Mouse (Mus musculus) cerebellum, adult 2 months (tissue): Measurements from ENCODE around the gene Amigo3. TPM values are rescaled to one million over a fixed set of nuclear protein-coding genes. Genes with fewer than 3 reads are reported as not detected.
"Not testable (repeated sequence)": the region's sequence is repeated elsewhere in the genome, so short reads cannot be mapped to it uniquely, and the experiment has no call there.

ENCODE experiments used
- DNase-seq, 2 experiments: peaks; one replicate each; pipeline ENCODE4 v3.0.0; 2021
- H3K27ac ChIP-seq: fragments of 200-500 bp; 2 replicates; pipeline ENCODE4 v1.5.1; 2012; ENCODE audit warnings: low read length, control low read depth, inconsistent platforms; ENCODE audit not compliant: insufficient read depth
- H3K27me3 ChIP-seq: fragments of 200-500 bp; 2 replicates; pipeline ENCODE4 v1.6.1; 2012; ENCODE audit warnings: inconsistent platforms, mild to moderate bottlenecking, low read length, moderate library complexity; ENCODE audit not compliant: control insufficient read depth, insufficient read depth
- H3K4me1 ChIP-seq: fragments of 200-500 bp; 2 replicates; pipeline ENCODE4 v1.6.1; 2011; ENCODE audit warnings: low read length; ENCODE audit not compliant: control insufficient read depth, insufficient read depth
- H3K4me3 ChIP-seq: fragments of 200-500 bp; replicated peaks from 2 replicates; pipeline ENCODE3; 2011; ENCODE audit warnings: mild to moderate bottlenecking, low read depth, low read length, control low read depth; ENCODE audit not compliant: insufficient read depth
- CTCF ChIP-seq: fragments of 200-500 bp; IDR thresholded peaks from 2 replicates; pipeline ENCODE4 v1.5.1; 2011; ENCODE audit warnings: low read depth, mild to moderate bottlenecking, control low read depth, low read length, moderate library complexity, borderline replicate concordance; ENCODE audit not compliant: insufficient read depth
- POLR2A ChIP-seq: fragments of 200-500 bp; IDR thresholded peaks from 2 replicates; pipeline ENCODE4 v1.6.1; 2011; ENCODE audit warnings: low read length, control low read depth, borderline replicate concordance; ENCODE audit not compliant: insufficient read depth
- WGBS: fragments of 180-500 bp; shearing (Covaris S2); methylation state at CpG from one replicate; pipeline ENCODE4 v1.1.7; 2018; 5-methylcytosine and 5-hydroxymethylcytosine counted together
- polyA plus RNA-seq: library from polyadenylated mRNA; depleted of rRNA; stranded (reverse); fragments of >200 nt; gene quantifications from 2 replicates; pipeline ENCODE4 v1.2.3, GENCODE M21; 2012; rRNA removed

Gene Amigo3
- 2.7 TPM in 2 replicates for polyA plus RNA-seq

GRCm38 (mm10) chr9:108052885-108053664 is at the start of gene Amigo3:
Amigo3 (plus strand) TSS chr9:108053159.
- H3K4me3 ChIP-seq: no peak within 1 kb of the TSS
- no peaks in the 10 kb centered on the region for H3K27me3 ChIP-seq
- TF ChIP-seq CTCF: peak; percentile 90
- no peak for TF ChIP-seq POLR2A
- WGBS: 58% methylated on average over 20 of the region's 20 CpGs
- no peak within 1 kb of the TSS for H3K27ac ChIP-seq
- DNase-seq: peak; percentile 92 to 96
- peaks cover 7% of the 10 kb centered on the region; the same call in 1 of the 2 replicates for H3K4me1 ChIP-seq

- 3% methylated on average over 8 of the region's 8 CpGs for WGBS
- Histone ChIP-seq H3K27me3 (no peaks in the 10 kb centered on the region), H3K4me3 (peak overlapping the region; percentile 86), H3K4me1 (no peaks in the 10 kb centered on the region; the same call in 1 of the 2 replicates), H3K27ac (peak overlapping the region; percentile 29; the same call in 1 of the 2 replicates)
- TF ChIP-seq POLR2A (no peak), CTCF (no peak)
- DNase-seq: peak; percentile 14 to 43
These were observed 49.4 kb upstream of the Amigo3 start for GRCm38 (mm10) chr9:108003531-108003890.

GRCm38 (mm10) chr9:108008041-108008440 is 44.9 kb upstream of the Amigo3 start:
- Histone ChIP-seq H3K4me1 (no peaks in the 10 kb centered on the region; the same call in 1 of the 2 replicates), H3K27me3 (no peaks in the 10 kb centered on the region), H3K4me3 (no peak overlapping the region), H3K27ac (no peak overlapping the region)
- 80% methylated on average over 5 of the region's 5 CpGs for WGBS
- no peak for TF ChIP-seq POLR2A
- TF ChIP-seq CTCF: no peak
- DNase-seq: no peak

- Histone ChIP-seq H3K27ac (no peak overlapping the region), H3K27me3 (no peaks in the 10 kb centered on the region), H3K4me3 (no peak overlapping the region), H3K4me1 (no peaks in the 10 kb centered on the region; the same call in 1 of the 2 replicates)
- TF ChIP-seq CTCF (no peak), POLR2A (no peak)
- no peak for DNase-seq
These were observed 42.6 kb upstream of the Amigo3 start for GRCm38 (mm10) chr9:108010385-108010784.

- not testable (repeated sequence) for DNase-seq, H3K4me1 ChIP-seq, H3K27ac ChIP-seq, H3K4me3 ChIP-seq, H3K27me3 ChIP-seq
- WGBS: 97% methylated on average over 2 of the region's 2 CpGs
These were observed 39.4 kb upstream of the Amigo3 start for GRCm38 (mm10) chr9:108013577-108013976.

- DNase-seq: no peak
- Histone ChIP-seq H3K4me1 (peaks cover 4% of the 10 kb centered on the region; the same call in 1 of the 2 replicates), H3K27ac (no peak overlapping the region), H3K27me3 (no peaks in the 10 kb centered on the region), H3K4me3 (no peak overlapping the region)
- WGBS: 73% methylated on average over 3 of the region's 3 CpGs
- no peak for TF ChIP-seq POLR2A
- no peak for TF ChIP-seq CTCF
These were observed 35.8 kb upstream of the Amigo3 start for GRCm38 (mm10) chr9:108017127-108017526.

- peak in 1 of 2 experiments; percentile 20 for DNase-seq
- Histone ChIP-seq H3K27me3 (no peaks in the 10 kb centered on the region), H3K4me1 (peaks cover 11% of the 10 kb centered on the region; the same call in 1 of the 2 replicates), H3K4me3 (no peak overlapping the region), H3K27ac (no peak overlapping the region)
- TF ChIP-seq POLR2A: no peak
- TF ChIP-seq CTCF: no peak
- 91% methylated on average over 1 of the region's 1 CpGs for WGBS
These were observed 32.2 kb upstream of the Amigo3 start for GRCm38 (mm10) chr9:108020741-108021140.

GRCm38 (mm10) chr9:108023216-108023615 is 29.7 kb upstream of the Amigo3 start:
- TF ChIP-seq POLR2A (no peak), CTCF (no peak)
- no peaks in the 10 kb centered on the region for H3K27me3 ChIP-seq
- H3K4me3 ChIP-seq: no peak overlapping the region
- H3K4me1 ChIP-seq: peaks cover 11% of the 10 kb centered on the region; the same call in 1 of the 2 replicates
- 40% methylated on average over 3 of the region's 3 CpGs for WGBS
- H3K27ac ChIP-seq: no peak overlapping the region
- DNase-seq: peak in 1 of 2 experiments; percentile 34
